Mouse (Mus musculus): ENCODE results near the gene Osbpl2.

DNA sequence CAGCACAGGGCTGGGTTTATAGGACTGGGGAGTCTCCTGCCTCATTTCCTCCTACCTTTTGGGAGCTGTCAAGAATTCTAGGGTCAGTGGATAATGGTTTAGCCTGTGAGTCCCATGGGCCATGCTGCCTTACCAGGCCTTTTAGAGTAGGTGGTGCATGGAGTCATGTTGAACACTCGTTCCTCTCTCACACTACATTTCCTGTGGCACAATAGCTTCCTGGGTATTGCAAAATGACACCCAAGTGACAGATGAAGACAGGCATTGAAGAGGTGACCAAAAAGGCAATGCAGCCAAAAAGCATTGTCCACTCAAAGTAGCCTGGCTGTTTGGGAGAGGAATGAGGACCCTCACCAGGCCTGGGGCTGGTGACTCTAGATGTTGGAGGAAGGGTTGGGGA lies 8.6 kb downstream of the Osbpl2 start:
- no peak for TF ChIP-seq CTCF (IDR thresholded peaks at IDR 0.05; ENCODE audit: extremely low read depth, insufficient read depth, low read length)
- no peak for TF ChIP-seq POLR2A (IDR thresholded peaks at IDR 0.05; ENCODE audit: extremely low read depth, insufficient read depth, low read length)

All from cortical plate, adult 2 months (tissue).